Mouse (Mus musculus) layer of hippocampus, postnatal 14 days (tissue): Measurements from ENCODE around the gene Asb14. TPM values are rescaled to one million over a fixed set of nuclear protein-coding genes. Genes with fewer than 3 reads are reported as not detected.
"Not testable (repeated sequence)": the region's sequence is repeated elsewhere in the genome, so short reads cannot be mapped to it uniquely, and the experiment has no call there.

Experiments
- DNase-seq, 2 experiments: peaks; one replicate each; pipeline ENCODE4 v3.0.0; 2021 to 2022; ENCODE audit warnings: low spot score in 2 of 2, mixed read lengths in 1 of 2
- long read RNA-seq, 2 experiments: library from polyadenylated mRNA; stranded (forward); transcript quantifications; one replicate each; pipeline ENCODE4 v2.0.0; 2021
- total RNA-seq, 2 experiments: library from RNA; stranded (reverse); gene quantifications; 2 replicates each; pipeline ENCODE4 v1.2.3; 2021

Asb14 gene
- total RNA-seq = under 1 TPM in 1 of 2 experiments, not detected in 1; 0.16 TPM
- long read RNA-seq, experiment 1 = 0 reads
- long read RNA-seq, experiment 2 = 0 reads

DNA sequence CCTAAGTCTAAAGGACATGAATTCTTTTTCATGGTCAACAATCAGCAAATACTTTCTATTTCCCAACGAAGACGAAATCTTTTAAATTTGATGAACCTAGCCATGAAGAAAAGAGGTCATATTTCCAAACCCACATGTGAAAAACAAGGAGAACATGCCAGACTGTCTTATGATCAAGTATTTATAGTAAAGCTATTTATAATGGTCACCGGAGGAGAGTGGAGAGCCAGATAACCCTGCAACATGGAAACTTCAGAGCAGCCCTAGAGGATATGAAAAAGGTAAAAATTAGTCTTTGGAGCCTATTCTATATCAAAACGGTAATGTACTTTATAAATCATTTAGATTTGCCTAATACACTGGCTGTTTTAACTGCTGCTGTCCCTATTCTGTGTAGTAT lies at the start of gene Asb14:
Gene Asb14 (plus strand): TSS at position 166 of the 400 bp plus-strand sequence.
- no peak for DNase-seq

DNA sequence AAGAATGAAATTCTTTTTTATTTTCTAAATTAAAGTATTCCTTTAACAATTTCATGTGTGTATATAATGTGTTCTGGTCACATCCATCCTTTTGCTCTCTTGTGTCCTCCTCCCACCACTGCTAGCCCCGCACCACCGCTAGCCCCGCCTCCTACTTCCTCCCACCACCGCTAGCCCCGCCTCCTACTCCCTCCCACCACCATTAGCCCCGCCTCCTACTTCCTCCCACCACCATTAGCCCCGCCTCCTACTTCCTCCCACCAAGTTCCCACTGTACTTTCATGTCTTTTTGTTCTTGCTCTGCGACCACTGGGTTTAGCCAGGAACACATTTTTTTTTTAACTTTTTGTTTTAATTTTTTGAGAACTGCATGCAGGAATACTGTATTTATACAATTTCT lies 41.3 kb upstream of the Asb14 start:
- no peak for DNase-seq

DNA sequence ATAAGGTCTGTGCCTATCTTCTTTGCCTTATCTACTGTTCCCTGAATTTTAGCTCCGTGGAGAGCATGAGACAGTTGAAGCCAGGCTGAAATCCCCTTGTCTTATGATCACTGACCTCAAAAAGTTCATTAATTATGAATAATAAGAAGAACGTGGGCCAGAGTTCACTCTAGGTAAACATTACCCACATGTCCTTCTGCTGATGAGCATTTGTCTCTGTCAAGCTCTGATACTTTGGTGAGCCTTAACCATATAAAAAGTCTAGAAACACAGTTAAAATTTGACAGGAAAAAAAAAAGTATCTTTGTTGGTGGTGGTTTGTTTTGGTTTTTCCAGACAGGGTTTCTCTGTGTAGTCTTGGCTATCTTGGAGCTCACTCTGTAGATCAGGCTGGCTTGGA lies 40.3 kb upstream of the Asb14 start:
- DNase-seq = no peak

DNA sequence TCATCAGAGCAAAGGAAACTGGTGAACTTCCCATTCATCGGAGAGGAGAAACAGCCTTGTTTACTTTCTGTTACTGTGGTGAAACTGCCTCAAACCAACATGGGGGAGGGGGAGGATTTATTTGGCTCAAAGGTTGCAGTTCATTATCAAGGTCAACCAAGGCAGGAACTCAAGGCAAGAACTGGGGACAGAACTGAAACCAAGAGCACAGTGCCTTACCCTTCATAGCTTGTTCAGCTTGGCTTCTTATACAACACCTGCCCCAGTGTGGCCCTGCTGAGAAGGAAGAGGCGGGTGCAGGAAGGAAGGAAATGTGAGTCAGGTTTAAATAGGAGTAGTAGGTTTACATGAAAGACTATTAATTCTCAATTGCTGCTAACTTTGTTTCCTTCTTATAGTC lies 36.0 kb upstream of the Asb14 start:
- DNase-seq = no peak

DNA sequence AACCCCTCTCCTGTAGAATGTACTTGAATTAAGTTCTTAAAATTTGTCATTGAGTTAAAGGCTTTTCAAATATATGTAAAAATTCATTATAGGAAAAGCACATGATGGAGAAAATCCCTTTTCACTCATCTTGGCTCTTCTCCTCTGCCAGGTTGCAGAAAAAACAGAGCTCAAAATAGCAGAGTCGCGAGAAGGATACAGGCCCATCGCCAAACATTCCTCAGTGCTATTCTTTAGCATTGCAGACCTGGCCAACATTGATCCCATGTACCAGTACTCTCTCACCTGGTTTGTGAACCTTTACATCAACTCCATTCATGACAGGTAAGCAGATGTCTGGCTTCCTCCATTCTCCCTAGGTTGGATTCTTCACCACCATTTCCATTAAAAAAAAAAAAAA lies 35.3 kb upstream of the Asb14 start:
- no peak for DNase-seq

DNA sequence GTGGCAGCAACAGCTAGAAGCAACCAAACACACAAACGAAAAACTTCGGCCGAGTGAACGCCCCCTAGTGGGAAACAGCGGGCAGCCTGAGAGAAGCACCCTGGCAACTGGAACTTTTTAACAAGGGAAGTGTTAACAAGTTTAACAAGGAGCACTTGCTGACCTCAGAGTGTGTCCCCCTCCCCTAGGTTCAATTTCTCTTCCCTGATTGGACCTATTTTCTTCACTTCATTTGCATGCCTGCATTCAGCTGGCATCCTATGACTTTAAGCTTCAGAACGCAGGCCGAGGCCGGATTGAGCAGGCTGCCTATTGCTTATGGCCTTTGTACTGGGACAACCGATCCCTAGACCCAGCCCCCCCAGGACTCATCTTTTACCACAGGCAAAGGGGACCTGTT lies 27.0 kb upstream of the Asb14 start:
- DNase-seq = no peak

DNA sequence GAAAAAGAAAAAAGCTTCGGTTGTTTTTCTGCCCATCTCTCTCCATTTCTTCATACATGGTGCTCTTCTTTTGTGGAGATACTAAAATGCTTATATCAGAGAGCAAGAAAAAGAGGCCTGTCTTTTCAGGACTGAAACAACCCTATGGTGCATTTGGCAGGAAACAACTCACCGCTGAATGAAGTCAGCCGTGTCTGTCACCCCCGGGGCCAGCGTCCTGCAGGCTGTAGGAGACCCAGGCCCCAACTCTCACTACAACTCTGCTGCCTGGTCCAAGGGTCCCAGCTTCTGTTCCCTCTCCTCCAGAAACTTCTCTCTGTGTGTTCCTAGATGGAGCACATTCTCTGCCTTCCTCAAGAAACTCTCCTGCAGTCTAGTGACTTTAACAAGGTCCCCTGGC lies 26.1 kb upstream of the Asb14 start:
- DNase-seq = no peak

DNA sequence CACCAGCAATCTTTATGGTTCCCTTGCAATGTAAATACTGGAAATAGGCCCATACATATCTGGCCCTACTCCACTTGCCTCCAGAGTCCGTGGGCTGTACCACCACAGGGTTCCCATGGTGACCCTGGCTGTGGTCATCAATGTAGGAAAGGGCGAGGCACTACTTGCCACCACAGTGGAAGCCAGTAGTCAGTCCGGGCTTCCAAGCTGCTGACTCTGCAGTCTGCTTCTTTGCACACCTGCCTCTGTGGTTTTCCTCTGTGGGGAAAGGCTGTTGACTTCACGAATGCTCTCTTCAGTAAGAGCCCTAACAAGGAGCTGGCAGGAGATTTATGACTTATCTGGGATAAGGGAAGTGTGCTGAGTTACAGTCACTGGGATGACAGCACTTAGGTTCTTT lies 15.6 kb upstream of the Asb14 start:
- no peak for DNase-seq

DNA sequence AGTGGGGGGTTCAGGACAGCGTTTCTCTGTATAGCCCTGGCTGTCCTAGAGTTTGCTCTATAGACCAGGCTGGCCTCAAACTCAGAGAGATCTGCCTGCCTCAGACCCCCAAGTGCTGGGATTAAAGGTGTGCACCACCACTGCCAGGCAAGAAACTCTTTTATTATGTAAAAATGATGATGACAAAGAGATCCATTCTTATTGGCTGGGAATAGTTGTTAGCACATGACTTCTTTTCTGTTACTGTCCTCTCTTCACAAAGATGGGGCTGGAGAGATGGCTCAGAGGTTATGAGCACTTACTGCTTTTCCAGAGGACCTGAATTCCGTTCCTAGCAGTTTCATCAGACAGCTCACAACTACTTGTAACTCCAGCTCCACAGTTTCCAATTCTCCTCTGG lies 14.4 kb upstream of the Asb14 start:
- DNase-seq = no peak

DNA sequence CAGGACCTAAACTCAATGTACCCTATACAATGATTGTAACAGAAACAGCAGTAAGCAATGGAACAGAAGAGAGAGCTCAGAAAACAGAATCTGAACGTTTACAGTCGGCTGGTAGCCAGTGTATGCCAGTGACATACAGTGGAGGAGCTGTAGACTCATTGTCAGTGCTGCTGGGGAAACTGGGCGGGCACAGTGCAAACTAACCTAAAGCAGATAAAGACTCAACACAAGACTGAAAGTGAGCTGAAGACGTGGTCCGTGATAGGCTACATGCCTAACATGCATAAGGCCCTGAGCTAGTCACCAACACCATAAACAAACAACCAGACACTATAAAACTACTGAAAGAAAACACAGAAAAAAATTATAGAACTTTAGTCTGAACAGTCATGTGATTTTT lies 12.7 kb upstream of the Asb14 start:
- DNase-seq = no peak

DNA sequence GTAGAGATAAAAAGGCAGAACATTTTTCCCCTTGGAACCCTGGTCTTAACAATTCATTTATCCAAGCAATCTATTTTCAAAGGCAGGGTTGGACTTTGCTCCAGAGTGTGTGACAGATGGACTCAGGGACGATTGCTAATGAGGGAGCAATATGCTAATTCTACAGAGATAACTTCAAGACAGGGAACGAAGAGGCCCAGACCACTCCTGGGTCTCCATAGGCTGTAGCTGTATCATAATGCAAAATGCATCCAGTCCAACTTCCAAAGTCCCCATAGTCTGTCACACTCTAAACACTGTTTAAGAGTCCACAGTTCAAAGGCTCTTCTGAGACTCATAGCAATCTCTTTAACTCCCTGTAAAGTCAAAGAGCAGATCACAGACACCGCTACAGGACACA lies 7.1 kb upstream of the Asb14 start:
- no peak for DNase-seq

DNA sequence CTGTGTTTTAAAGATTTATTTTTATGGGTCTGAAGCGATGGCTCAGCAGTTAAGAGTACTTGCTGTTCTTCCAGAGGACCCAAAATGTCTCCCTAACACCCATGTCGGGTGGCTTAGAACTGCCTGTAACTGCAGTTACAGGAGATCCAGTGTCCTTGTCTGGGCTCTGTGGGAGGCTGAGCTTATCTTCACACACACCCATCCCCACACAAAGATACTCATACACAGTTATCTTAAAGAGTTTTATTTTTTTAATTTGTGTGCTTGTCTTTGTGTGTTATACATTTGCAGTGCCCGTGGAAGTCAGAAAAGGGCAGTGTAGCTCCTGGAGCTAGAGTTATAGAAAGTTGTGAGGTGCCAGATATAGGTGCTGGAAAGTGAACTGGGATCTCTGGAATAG lies 3.6 kb upstream of the Asb14 start:
- DNase-seq = no peak

DNA sequence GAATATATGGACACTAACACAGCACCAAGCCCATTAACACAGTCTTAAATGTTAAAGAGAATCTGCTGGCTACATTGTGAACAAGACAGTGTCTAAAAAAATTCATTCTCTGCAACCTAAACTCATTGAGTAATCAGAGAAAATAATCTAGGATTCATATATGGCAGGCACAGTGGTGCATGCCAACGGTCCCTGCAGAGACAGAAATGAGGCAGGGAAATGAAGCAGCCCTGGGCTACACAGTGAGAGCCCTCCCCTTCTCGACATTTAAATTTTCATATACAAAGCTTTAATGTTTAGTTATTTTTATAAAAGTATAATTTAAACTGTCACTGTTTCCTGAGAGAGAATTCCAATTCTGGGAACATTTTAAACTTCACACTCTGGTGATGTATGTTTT lies 5.1 kb downstream of the Asb14 start:
- DNase-seq = no peak

DNA sequence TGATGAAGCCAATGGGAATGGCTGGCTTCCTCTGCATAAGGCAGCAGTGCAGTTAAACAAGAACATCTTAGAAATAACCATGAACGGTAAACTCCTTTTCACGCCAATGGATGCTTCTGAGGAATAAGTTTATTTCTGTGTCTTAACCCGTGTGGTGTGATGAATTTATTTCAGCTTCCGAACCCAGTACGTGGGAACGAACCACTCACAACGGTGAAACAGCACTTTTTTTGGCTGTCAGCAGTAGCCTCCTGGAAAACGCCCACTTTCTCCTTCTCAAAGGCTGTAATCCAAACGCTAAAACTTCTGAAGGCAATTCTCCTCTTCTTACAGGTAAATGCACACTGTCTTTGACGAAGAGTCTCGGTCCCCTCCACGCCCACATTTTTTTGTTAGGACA lies 6.5 kb downstream of the Asb14 start:
- DNase-seq = no peak

DNA sequence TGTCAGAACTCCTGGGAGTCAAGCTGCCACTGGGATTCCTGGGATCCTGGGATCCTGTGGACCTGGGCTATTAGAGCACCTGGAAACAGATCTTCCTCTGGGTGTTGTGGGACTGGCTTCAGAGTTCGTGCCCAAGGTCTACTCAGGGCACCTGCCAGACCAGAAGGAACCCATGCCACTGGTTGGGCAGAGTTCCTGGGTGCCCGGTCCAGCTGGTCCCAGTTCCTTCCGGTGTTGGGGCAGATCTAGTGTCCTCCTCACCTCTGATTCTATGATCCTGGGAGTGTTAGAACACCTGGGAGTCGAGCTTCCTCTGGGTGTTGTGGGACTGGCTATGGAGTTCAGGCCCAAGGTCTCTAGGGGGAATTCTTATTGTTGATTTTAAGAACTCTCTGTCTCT lies 13.0 kb downstream of the Asb14 start:
- no peak for DNase-seq

DNA sequence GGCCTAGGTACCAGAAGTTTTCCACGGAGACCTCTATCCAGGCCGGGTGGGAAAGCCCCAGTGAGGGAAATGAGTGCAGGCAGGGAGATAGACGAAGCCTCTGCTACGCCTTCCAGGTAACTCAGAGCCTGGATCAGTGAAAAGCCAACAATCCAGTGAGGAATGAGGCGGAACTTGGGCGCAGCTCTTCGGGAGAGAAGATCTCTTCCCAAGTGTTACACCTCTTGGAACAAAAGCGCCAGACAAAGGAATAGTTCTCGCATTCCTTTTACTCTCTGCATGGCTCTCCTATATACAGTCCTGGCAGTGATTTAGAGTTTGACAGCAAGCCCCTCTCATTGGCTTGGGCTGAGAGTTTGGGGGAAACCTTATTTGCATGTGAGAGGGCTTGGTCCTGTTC lies 16.1 kb downstream of the Asb14 start:
- not testable (repeated sequence) for DNase-seq

DNA sequence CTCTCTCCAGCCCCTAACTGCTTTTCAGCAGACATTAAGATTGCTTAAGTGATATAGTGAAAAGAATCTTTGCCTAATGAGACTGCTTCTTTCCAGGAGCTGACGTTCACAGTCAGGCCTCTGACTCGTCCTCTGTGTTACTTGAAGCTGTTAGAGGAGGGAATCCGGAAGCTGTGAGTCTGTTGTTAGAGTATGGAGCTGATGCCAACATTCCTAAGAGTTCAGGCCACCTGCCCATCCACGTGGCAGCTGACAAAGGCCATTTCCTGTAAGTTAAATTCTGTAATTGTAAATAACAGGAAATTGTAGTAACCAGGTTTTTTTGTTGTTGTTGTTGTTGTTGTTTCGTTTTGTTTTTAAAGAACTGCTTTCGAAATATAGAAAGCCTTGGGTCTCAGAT lies 16.8 kb downstream of the Asb14 start:
- no peak for DNase-seq

DNA sequence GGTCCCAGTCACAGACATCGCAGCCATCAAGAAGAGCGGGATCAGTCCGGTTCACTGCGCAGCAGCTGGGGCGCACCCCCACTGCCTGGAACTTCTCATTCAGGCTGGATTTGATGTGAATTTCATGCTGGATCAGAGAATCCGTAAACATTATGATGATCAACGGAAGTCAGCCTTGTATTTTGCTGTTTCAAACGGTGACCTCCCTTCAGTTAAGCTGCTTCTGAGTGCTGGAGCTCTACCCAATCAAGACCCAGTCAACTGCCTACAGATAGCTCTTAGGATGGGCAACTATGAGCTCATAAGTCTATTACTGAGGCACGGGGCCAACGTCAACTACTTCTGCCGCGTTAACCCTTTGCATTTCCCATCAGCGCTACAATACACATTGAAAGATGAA lies 17.5 kb downstream of the Asb14 start:
- DNase-seq = no peak

DNA sequence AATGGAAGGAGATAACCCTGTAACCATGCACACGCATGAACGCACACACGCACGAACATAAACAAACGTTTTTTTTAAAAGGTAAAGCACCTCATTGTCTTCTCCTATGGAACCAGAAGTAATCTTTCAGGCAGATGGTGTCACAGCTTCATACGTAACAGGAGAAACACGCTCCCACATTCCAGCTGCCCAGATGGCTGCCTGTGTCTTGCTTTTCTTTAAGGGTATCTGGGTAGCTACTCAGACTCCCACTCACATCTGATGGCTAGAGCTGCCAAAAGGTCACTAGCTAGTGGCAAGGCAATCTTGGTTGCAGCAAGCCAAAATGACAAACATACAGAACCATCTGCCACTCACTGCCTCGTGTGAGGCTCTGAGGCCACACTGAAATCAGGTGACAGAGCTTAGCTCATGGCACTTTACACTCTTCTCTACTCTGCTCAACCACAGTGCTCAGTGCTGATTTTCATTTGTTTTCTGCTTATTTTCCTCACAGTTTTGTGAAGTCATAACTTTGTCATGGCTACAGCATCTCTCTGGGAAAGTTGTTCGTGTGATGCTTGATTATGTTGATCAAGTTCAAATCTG lies 19.4 kb downstream of the Asb14 start:
- DNase-seq = peak; percentile 16 to 25

DNA sequence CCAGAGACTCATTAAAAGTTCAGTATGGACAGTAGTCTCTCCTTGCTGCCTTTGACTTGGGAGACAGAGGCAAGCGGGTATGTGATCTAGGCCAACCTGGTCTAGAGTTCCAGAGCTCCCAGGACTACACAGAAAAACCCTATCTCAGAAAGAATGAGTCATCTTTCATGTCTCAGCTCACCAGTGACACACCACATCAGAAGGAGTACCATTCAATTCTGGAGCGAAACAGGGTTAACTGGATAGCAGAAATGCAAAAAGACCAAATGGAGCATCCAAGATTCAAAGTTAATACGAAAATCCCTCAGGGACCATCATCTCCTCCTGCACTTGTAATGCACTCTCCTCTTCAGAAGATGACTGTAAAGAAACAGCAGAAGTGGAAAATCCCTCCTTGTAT lies 25.0 kb downstream of the Asb14 start:
- no peak for DNase-seq

DNA sequence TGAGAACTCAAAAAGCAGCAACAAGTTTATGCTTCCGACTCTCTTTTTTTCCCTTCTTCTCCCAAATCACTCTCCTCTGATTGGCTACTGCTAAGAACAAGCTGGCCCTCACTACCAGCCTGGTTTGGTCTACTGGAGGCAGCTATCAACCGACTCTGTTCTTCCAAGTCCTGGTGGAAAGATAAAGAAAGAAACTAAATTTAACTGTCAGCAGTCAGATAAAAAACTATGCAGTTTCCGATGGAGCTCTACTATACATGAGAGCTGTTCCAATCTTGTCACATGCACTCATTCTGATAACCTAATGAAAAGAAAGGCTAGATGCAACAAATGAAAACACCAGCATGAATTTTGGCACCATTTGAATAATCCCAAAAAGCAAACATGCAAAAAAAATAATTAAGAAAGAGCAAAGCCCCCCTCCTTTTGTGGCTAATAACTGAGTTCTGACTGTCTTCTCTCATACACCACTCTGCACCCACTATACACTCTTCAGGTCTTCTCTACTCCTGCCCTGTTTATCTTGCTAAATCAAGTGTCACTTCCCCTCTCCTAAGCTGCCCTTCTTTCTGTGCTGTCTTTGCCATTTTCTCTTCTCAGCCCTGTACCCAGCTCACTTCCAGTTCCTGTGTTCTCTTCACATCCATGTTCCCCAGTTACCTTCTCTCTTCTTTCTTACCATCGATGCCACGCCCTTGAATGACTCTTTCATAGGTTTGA lies 29.5 kb downstream of the Asb14 start:
- no peak for DNase-seq

DNA sequence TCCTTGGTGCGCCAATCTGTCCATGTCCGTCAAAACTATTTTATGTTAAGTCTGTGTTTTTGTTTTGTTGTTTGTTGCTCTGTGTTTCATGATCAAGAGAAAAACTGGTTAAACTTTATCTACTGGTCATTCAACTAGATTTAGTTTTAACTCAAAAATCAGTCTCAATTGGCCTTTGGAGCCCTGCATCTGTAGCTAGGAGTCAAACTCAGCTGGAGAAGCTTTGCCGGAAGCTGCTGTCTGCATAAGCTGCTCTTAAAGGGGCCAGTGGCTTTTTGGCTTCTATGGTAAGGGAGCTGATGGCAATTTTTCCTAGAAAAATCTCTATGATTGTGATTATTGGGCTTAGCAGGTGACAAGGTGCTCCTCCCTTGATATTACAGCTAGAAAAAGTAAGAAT lies 40.5 kb downstream of the Asb14 start:
- no peak for DNase-seq

DNA sequence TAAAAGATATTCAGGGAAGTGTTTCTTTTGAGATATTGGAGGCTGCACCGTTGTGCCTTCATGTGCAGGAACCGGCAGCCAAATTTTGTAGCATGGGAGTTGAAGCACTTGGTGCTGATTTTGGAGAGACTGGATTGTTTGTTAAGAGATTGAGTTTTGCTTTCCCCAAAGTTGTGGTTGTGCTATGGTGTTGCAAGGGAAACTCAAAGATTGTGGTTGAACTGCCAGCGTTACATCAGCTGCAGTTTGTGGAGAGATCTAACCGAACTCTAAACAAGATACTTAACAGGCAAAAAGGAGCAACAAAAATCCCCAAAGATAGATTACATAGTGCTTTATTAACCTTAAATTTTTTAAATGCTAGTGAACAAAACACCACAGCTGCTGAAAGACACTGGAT lies 41.2 kb downstream of the Asb14 start:
- DNase-seq = no peak
